Mouse (Mus musculus): ENCODE data around the gene Gm8453. TPM values are rescaled to one million over a fixed set of nuclear protein-coding genes. Genes with fewer than 3 reads are reported as not detected.

Gm8453 gene
- not detected in 2 replicates for polyA plus RNA-seq (2012; rRNA removed)

GRCm38 (mm10) chr7:22229384-22229783 lies at the start of gene Gm8453:
Gene Gm8453 (minus strand): TSS chr7:22229484.

GRCm38 (mm10) chr7:22201164-22201563 lies 28.1 kb downstream of the Gm8453 start, which contains the start of gene Gm8653:
Gene Gm8653 (minus strand): TSS chr7:22201264.

GRCm38 (mm10) chr7:22189077-22189476 lies 40.2 kb downstream of the Gm8453 start, which contains the start of gene Vmn1r143:
Gene Vmn1r143 (plus strand): TSS chr7:22189377.

Other genes starting within 250 kb of the Gm8453 start
- not detected in 2 replicates for gene Vmn1r137, start 234.9 kb downstream of the Gm8453 start, polyA plus RNA-seq (2012; rRNA removed)
- not detected in 2 replicates for gene Vmn1r138, start 200.6 kb downstream of the Gm8453 start, polyA plus RNA-seq (2012; rRNA removed)
- gene Gm6176, start 173.2 kb downstream of the Gm8453 start, polyA plus RNA-seq (2012; rRNA removed): not detected in 2 replicates
- 0.41 and 0.54 TPM in 2 replicates for gene Vmn1r139, start 160.4 kb downstream of the Gm8453 start, polyA plus RNA-seq (2012; rRNA removed)
- gene Gm16451, start 111.2 kb downstream of the Gm8453 start, polyA plus RNA-seq (2012; rRNA removed): not detected in 2 replicates
- not detected in 2 replicates for gene Gm10666, start 94.7 kb downstream of the Gm8453 start, polyA plus RNA-seq (2012; rRNA removed)
- gene Vmn1r142, start 65.4 kb downstream of the Gm8453 start, polyA plus RNA-seq (2012; rRNA removed): not detected in 2 replicates
- not detected in 2 replicates for gene Vmn1r143, start 40.1 kb downstream of the Gm8453 start, polyA plus RNA-seq (2012; rRNA removed)
- gene Gm8653, start 28.2 kb downstream of the Gm8453 start, polyA plus RNA-seq (2012; rRNA removed): not detected in 2 replicates
- not detected in 2 replicates for gene Gm4187, start 100.2 kb upstream of the Gm8453 start, polyA plus RNA-seq (2012; rRNA removed)
- gene Gm8660, start 141.6 kb upstream of the Gm8453 start, polyA plus RNA-seq (2012; rRNA removed): not detected in 2 replicates
- gene Vmn1r148, start 184.1 kb upstream of the Gm8453 start, polyA plus RNA-seq (2012; rRNA removed): not detected in 2 replicates
- gene Vmn1r149, start 208.7 kb upstream of the Gm8453 start, polyA plus RNA-seq (2012; rRNA removed): not detected in 2 replicates
- not detected in 2 replicates for gene Gm10665, start 234.6 kb upstream of the Gm8453 start, polyA plus RNA-seq (2012; rRNA removed)

All from ovary, adult 2 months (tissue).